Mouse (Mus musculus): ENCODE measurements around the gene Lck. TPM values are rescaled to one million over a fixed set of nuclear protein-coding genes. Genes with fewer than 3 reads are reported as not detected.
"Not testable (repeated sequence)": the region's sequence is repeated elsewhere in the genome, so short reads cannot be mapped to it uniquely, and the experiment has no call there.

Lck gene
- total RNA-seq, 2 experiments from 2014 or later: 0.86 to 0.91 TPM

DNA sequence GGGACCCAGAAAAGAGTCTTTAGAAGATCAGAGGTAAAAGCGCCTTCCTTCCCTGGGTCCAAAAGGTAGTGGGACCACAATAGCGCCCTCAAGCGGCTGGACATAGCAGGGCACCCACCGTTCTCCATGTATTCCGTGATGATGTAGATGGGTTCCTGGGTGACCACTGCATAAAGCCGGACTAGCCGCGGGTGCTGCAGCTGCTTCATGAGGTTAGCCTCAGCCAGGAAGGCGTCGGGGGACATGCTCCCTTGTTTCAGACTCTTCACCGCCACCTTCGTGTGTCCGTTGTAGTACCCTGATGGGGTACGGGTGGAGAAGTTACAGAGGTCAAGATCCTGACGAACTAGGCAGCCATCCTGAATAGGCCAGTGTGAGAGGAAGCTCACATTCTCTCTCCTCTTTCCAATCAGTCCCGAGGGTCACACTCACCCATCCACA, 18.0 kb downstream of the Lck start:
- peak; percentile 62 for DNase-seq

- not testable (repeated sequence) for DNase-seq
Observed at GRCm38 (mm10) chr4:129554512-129554911, 18.9 kb downstream of the Lck start.

GRCm38 (mm10) chr4:129550295-129550694, 23.1 kb downstream of the Lck start:
- DNase-seq: no peak

DNA sequence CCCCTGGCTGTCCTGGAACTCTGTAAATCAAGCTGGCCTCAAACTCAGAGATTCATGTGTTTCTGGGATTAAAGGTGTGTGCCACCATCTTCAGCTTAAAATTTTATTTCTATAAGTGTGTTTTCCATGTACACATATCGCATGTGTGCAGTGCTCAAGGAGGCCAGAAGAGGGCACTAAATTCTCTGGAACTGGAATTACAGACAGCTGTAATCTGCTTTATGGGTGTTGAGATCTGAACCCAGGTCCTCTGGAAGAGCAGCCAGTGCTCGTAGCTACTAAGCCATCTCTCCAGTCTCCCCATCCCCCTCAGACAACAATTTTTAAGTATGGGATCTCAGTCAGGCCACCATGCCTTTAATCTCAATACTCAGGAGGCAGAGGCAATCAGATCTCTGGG, 24.1 kb downstream of the Lck start:
- DNase-seq: peak; percentile 34

DNA sequence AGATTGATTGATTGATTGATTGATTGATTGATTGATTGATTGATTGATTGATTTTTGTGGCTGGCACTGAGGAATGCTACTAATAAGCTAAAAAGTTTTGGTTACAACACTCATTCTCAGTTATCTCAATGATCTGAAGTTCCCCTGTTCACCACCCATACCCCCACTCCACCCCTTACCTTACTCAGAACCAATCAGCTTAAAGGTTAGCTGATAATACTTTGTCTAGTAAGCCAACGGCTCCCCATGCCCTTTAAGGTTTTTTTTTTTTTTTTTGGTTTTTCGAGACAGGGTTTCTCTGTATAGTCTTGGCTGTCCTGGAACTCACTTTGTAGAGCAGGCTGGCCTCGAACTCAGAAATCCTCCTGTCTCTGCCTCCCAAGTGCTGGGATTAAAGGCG, 25.8 kb downstream of the Lck start:
- DNase-seq: not testable (repeated sequence)

- DNase-seq: no peak
Observed at GRCm38 (mm10) chr4:129544106-129544505, 29.3 kb downstream of the Lck start.

DNA sequence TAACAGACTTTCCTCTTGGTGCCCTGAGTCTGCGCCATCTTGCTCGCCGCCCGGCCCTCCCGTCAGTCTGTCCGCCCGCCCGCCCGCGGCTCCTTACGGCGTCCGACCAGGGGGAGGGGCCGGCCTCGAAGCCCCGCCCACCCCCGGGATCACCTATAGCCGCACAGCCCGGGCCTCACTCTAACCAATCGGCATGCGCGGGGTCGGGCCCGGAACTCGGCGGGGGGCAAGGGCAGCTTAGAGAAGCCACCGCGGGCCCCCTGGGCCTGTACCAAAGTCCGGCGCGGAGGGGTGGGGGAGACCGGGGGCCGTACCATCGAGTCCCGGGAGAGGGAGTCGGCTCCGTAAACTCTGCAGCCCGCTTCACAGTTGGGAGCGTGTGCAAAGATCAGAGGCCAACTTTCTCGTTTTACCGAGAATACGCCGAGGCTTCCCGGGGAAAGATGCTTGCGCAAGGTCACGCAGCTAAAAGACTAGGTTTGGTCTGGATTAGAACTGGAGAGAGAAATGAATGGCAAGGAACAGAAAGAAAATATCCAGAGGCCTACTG, 30.8 kb downstream of the Lck start, which contains the start of gene Hdac1:
TSS of gene Hdac1 (minus strand) at position 122 of the 550 bp plus-strand sequence.
- peak; percentile 98 for DNase-seq

GRCm38 (mm10) chr4:129541868-129542591, 31.4 kb downstream of the Lck start:
- peak; percentile 15 for DNase-seq

DNA sequence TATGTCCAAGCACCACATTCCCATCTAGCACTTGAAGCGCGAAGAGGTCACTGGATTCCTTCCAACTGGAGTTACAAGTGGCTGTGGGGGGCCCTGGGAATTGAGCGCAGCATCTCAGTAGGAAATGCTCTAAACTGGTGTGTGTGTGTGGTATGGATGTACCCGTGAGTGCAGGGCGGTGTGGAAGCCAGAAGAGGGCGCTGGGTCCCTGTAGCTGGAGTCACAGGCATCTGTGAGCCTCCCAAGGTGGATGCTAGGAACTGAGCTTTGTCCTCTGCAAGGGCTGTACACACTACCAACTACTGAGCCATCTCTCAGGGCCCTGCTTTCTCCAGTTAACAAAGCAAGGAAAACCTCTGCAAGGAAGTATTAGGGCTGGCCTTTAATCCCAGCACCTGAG, 33.4 kb downstream of the Lck start:
- DNase-seq: peak; percentile 43

GRCm38 (mm10) chr4:129528901-129529300, 44.5 kb downstream of the Lck start:
- DNase-seq: not testable (repeated sequence)

GRCm38 (mm10) chr4:129525889-129526288, 47.6 kb downstream of the Lck start:
- DNase-seq: no peak

- DNase-seq: no peak
Observed at GRCm38 (mm10) chr4:129525338-129525737, 48.1 kb downstream of the Lck start.

- DNase-seq: no peak
Observed at GRCm38 (mm10) chr4:129518519-129518918, 54.9 kb downstream of the Lck start.

GRCm38 (mm10) chr4:129516925-129517324, 56.5 kb downstream of the Lck start:
- DNase-seq: no peak

DNA sequence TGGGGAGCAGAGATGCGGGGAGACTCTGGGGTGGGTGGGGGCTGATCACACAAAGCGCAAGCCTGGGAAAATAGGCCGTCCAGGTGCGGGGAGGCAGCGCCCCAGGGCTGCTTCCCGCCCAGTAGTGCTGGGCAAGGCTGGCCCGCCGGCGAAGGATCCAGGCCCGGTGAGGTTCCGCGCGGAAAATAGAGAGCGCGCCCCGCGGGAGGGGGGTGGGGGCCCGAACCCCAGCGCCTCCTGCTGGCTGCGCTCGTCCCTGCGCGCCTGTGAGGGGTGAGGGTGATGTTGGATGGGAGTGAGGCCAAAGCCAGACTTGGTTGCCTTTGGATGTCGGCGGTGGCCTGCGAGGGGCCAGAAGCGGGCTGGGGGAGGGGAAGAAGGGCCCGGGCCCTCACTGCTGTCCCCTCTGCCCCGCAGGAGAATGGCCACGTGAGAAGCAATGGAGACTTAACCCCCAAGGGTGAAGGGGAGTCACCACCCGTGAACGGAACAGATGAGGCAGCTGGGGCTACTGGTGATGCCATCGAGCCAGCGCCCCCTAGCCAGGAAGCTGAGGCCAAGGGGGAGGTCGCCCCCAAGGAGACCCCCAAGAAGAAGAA, 59.0 kb downstream of the Lck start:
- DNase-seq: peak; percentile 86

DNA sequence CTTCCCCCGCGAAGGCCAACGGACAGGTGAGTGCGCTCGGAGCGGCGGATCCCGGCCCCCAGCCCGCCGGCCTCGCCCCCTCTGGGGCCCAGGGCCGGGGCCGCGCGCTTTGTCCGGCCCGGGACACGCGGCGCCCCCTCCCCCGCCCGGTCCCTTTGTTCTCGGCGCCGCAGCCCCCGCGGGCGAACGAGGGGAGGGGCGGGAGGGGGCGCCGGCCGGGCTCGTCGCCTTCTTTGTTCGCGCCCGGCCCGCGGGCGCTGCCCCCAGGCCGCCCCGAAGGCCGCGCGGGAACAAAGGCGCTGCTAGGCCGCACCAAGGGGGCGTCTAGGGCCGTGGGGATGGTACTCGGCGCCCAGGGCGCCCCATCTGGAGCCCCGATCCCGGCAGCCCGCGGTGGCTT, 59.5 kb downstream of the Lck start:
- DNase-seq: no peak

- peak; percentile 93 for DNase-seq
Observed at GRCm38 (mm10) chr4:129513086-129513767, 60.2 kb downstream of the Lck start, which contains the start of gene Marcksl1. Marcksl1 (plus strand) TSS chr4:129513581.

DNA sequence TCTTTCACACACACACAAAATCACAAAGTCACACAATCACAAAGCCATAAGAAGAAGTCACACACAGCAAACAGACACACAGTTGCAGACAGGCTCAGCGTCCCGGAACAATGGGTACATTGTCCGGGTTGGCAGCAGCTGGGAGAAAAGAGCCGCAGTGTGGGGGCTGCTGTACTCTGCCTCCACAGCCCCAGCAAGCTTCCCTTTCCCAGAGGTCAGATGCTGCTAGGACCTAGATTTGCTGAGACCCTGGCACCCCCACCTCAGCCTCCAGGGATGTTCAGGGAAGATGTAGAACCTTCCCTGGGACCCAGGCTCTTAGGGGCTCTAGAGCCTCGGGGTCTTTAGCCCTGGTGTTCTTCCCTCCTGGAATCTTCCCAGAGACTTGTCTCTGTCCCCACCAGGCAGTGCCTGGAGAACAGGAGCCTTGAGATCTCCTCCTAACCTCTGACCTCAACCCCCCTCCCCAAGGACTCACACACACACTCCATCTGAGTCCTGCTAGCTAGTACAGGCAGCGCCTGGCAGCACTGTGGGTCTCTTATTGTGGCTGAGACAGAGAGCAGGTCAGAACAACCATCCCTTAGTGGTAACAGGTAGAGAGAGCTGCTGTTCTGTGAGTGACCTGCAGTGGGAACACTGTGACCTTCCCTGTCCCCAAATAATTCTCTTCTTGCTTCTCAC, 61.9 kb downstream of the Lck start:
- no peak for DNase-seq

GRCm38 (mm10) chr4:129510723-129511412, 62.6 kb downstream of the Lck start:
- no peak for DNase-seq

GRCm38 (mm10) chr4:129509650-129510049, 63.8 kb downstream of the Lck start:
- DNase-seq: no peak

GRCm38 (mm10) chr4:129508834-129509600, 64.4 kb downstream of the Lck start:
- DNase-seq: no peak

All from heart, postnatal 4 days (tissue).